Mouse (Mus musculus) olfactory bulb, adult 2 months (tissue): ENCODE data around the gene Pou3f3.

Source experiments
- CTCF ChIP-seq: fragments of 200-500 bp; IDR thresholded peaks from 2 replicates; pipeline ENCODE4 v1.5.1; 2012; ENCODE audit warnings: low read depth, mild to moderate bottlenecking, low read length, moderate library complexity; ENCODE audit not compliant: insufficient read depth
- POLR2A ChIP-seq: fragments of 200-500 bp; IDR thresholded peaks from 2 replicates; pipeline ENCODE4 v1.6.1; 2012; ENCODE audit warnings: mild to moderate bottlenecking, low read depth, low read length, moderate library complexity; ENCODE audit not compliant: insufficient read depth

DNA sequence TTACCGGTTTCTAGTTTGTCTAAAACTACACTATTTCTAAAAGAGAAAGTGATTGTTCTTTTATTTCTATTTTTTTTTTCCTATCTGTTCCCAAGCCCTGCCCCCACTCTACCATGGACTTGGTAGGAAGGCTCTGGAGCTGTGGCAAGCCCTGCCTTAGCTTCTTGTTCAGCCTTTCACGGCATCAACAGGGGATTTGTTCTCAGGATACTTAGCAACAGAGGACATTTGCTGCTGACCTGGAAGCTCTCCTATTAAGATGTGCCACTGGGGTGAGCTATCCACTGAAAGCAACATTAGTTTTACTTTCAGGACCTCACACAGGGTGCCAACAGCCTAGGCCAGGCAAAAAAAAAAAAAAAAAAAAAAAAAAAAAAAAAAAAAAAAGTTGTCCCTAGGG, 15.4 kb downstream of the Pou3f3 start:
- TF ChIP-seq CTCF (no peak), POLR2A (no peak)
